Mouse (Mus musculus): Measurements from ENCODE around the gene Nek9.

The Nek9 gene

GRCm38 (mm10) chr12:85339243-85339729, at the start of gene Nek9:
TSS of gene Nek9 (minus strand) at chr12:85339362.
- peak; percentile 87 for DNase-seq (ENCODE audit: low read depth, low spot score)

- no peak for DNase-seq (ENCODE audit: low read depth, low spot score)
Observed at GRCm38 (mm10) chr12:85385995-85386375, 46.8 kb upstream of the Nek9 start.

- no peak for DNase-seq (ENCODE audit: low read depth, low spot score)
Observed at GRCm38 (mm10) chr12:85385329-85385994, 46.3 kb upstream of the Nek9 start.

- DNase-seq (ENCODE audit: low read depth, low spot score) = no peak
Observed at GRCm38 (mm10) chr12:85382761-85383680, 43.9 kb upstream of the Nek9 start.

- no peak for DNase-seq (ENCODE audit: low read depth, low spot score)
Observed at GRCm38 (mm10) chr12:85381570-85381969, 42.4 kb upstream of the Nek9 start.

- no peak for DNase-seq (ENCODE audit: low read depth, low spot score)
Observed at GRCm38 (mm10) chr12:85380942-85381341, 41.8 kb upstream of the Nek9 start.

GRCm38 (mm10) chr12:85380308-85380707, 41.1 kb upstream of the Nek9 start:
- no peak for DNase-seq (ENCODE audit: low read depth, low spot score)

- DNase-seq (ENCODE audit: low read depth, low spot score) = no peak
Observed at GRCm38 (mm10) chr12:85378271-85378670, 39.1 kb upstream of the Nek9 start.

- DNase-seq (ENCODE audit: low read depth, low spot score) = peak; percentile 85
Observed at GRCm38 (mm10) chr12:85374561-85375272, 35.6 kb upstream of the Nek9 start, which contains the start of gene Tmed10. TSS of gene Tmed10 (minus strand) at chr12:85374847.

GRCm38 (mm10) chr12:85373591-85374560, 34.7 kb upstream of the Nek9 start:
- DNase-seq (ENCODE audit: low read depth, low spot score) = peak; percentile 73

GRCm38 (mm10) chr12:85372068-85372665, 33.0 kb upstream of the Nek9 start:
- DNase-seq (ENCODE audit: low read depth, low spot score) = no peak

GRCm38 (mm10) chr12:85368441-85369063, 29.4 kb upstream of the Nek9 start:
- no peak for DNase-seq (ENCODE audit: low read depth, low spot score)

- no peak for DNase-seq (ENCODE audit: low read depth, low spot score)
Observed at GRCm38 (mm10) chr12:85366271-85366670, 27.1 kb upstream of the Nek9 start.

GRCm38 (mm10) chr12:85362510-85362909, 23.3 kb upstream of the Nek9 start:
- no peak for DNase-seq (ENCODE audit: low read depth, low spot score)

GRCm38 (mm10) chr12:85361580-85361979, 22.4 kb upstream of the Nek9 start:
- no peak for DNase-seq (ENCODE audit: low read depth, low spot score)

- no peak for DNase-seq (ENCODE audit: low read depth, low spot score)
Observed at GRCm38 (mm10) chr12:85361165-85361564, 22.0 kb upstream of the Nek9 start.

- no peak for DNase-seq (ENCODE audit: low read depth, low spot score)
Observed at GRCm38 (mm10) chr12:85354061-85354460, 14.9 kb upstream of the Nek9 start.

- no peak for DNase-seq (ENCODE audit: low read depth, low spot score)
Observed at GRCm38 (mm10) chr12:85350407-85351232, 11.5 kb upstream of the Nek9 start.

- no peak for DNase-seq (ENCODE audit: low read depth, low spot score)
Observed at GRCm38 (mm10) chr12:85348338-85348737, 9.2 kb upstream of the Nek9 start.

All from c-Kit-negative CD71-positive TER-119-positive erythroid progenitor cells, embryonic 14.5 days (primary cell).